Mouse (Mus musculus) heart, adult 2 months (tissue): ENCODE results near the gene Ubc. TPM values are rescaled to one million over a fixed set of nuclear protein-coding genes. Genes with fewer than 3 reads are reported as not detected.
A peak's percentile ranks its signal among the peaks of the same experiment; 100 is the strongest.

Source experiments
- DNase-seq, 2 experiments: peaks; one replicate each; pipeline ENCODE4 v3.0.0; 2021
- H3K27ac ChIP-seq: fragments of 200-600 bp; 2 replicates; pipeline ENCODE4 v1.8.1; 2022
- H3K27me3 ChIP-seq: fragments of 200-500 bp; 2 replicates; pipeline ENCODE4 v1.6.1; 2012; ENCODE audit warnings: mild to moderate bottlenecking, low read length, inconsistent platforms, mixed read lengths; ENCODE audit not compliant: control insufficient read depth, insufficient read depth
- H3K36me3 ChIP-seq: fragments of 200-500 bp; 2 replicates; pipeline ENCODE4 v1.6.1; 2012; ENCODE audit warnings: low read length, inconsistent platforms; ENCODE audit not compliant: control insufficient read depth, insufficient read depth
- H3K4me1 ChIP-seq: fragments of 200-500 bp; 2 replicates; pipeline ENCODE4 v1.6.1; 2011; ENCODE audit warnings: low read length; ENCODE audit not compliant: control insufficient read depth, insufficient read depth
- H3K4me3 ChIP-seq: fragments of 200-600 bp; 2 replicates; pipeline ENCODE4 v1.8.1; 2022
- H3K79me2 ChIP-seq: fragments of 200-500 bp; replicated peaks from 2 replicates; pipeline ENCODE4 v1.6.1; 2012; ENCODE audit warnings: mild to moderate bottlenecking, inconsistent platforms, low read length, moderate library complexity, mixed read lengths; ENCODE audit not compliant: control insufficient read depth, insufficient read depth
- H3K9ac ChIP-seq: fragments of 200-500 bp; 2 replicates; pipeline ENCODE4 v1.6.1; 2012; ENCODE audit warnings: low read depth, mild to moderate bottlenecking, control low read depth, inconsistent platforms, low read length, mixed read lengths
- CTCF ChIP-seq: fragments of 200-600 bp; IDR thresholded peaks from 2 replicates; pipeline ENCODE4 v1.8.1; 2022; ENCODE audit warnings: antibody characterized with exemption, mild to moderate bottlenecking, moderate library complexity
- EP300 ChIP-seq: fragments of 200-500 bp; IDR thresholded peaks from 2 replicates; pipeline ENCODE4 v1.6.1; 2011; ENCODE audit warnings: low read depth, low read length, control low read depth; ENCODE audit not compliant: insufficient read depth
- POLR2A ChIP-seq: fragments of 200-500 bp; IDR thresholded peaks from 2 replicates; pipeline ENCODE4 v1.6.1; 2011; ENCODE audit warnings: mild to moderate bottlenecking, low read depth, low read length, control low read depth; ENCODE audit not compliant: insufficient read depth
- WGBS: fragments of 180-500 bp; shearing (Covaris S2); methylation state at CpG from one replicate; pipeline ENCODE4 v1.1.7; 2018; 5-methylcytosine and 5-hydroxymethylcytosine counted together
- intact Hi-C: fragments of 180-260 bp; cut with DNase I; formaldehyde crosslinking; loops from one replicate; pipeline ENCODE4 v1.15.1; 2025
- polyA plus RNA-seq: library from polyadenylated mRNA; depleted of rRNA; stranded (reverse); fragments of >200 nt; gene quantifications from 2 replicates; pipeline ENCODE4 v1.2.3, GENCODE M21; 2012; rRNA removed
- total RNA-seq, 2 experiments: library from RNA; stranded (reverse); gene quantifications; 2 replicates each; pipeline ENCODE4 v1.2.3; 2021

Gene Ubc
- total and polyA plus RNA-seq, 3 experiments = 664 to 1,473 (median 894) TPM

DNA sequence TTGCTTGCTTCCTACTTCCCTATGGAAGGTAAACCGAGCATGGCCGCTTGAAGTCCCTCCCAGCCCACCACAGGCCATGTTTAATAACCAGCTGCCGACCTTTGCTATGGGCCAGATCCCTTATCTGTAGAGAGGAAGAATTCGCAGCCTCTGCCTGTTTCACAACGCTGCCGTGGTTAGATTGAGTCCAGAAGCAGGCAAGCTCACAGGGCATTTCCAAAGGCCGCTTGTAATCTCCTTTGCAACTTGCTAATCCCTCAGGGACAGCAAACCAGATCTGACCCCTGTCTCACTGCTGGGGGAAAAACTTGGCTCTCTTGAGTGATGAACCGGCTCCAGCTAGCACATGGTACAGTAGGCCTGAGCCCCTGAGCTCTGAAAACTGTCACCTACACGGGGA is 53.0 kb downstream of the Ubc start:
- Histone ChIP-seq H3K27ac (peak overlapping the region; percentile 45), H3K4me3 (no peak overlapping the region), H3K4me1 (peaks cover 28% of the 10 kb centered on the region), H3K27me3 (no peaks in the 10 kb centered on the region), H3K79me2 (no peaks in the 10 kb centered on the region), H3K36me3 (no peaks in the 10 kb centered on the region), H3K9ac (no peak overlapping the region)
- TF ChIP-seq CTCF = no peak
- TF ChIP-seq EP300 = no peak
- no peak for TF ChIP-seq POLR2A
- DNase-seq = no peak
- intact Hi-C loops = no loop called here
- WGBS = 30% methylated on average over 9 of the region's 9 CpGs

Other genes with a start within 250 kb of the Ubc start
- 10 to 100 TPM; 73.5 to 77.5 TPM for gene Ncor2, start 211.0 kb downstream of the Ubc start, total RNA-seq
- 27.9 and 39.1 TPM in 2 replicates for gene Ncor2, start 211.0 kb downstream of the Ubc start, polyA plus RNA-seq
- 10 to 100 TPM; 23.6 to 27.8 TPM for gene Scarb1, start 49.1 kb downstream of the Ubc start, total RNA-seq
- gene Scarb1, start 49.1 kb downstream of the Ubc start, polyA plus RNA-seq = 55.5 and 77.5 TPM in 2 replicates
- gene Gm10382, start 880 bp downstream of the Ubc start, total RNA-seq = under 1 TPM in 1 of 2 experiments, not detected in 1; 0.21 TPM
- 0.12 and 0.23 TPM in 2 replicates for gene Gm10382, start 880 bp downstream of the Ubc start, polyA plus RNA-seq
- gene Dhx37, start 43.9 kb upstream of the Ubc start, total RNA-seq = 10 to 100 TPM; 11.1 to 12.4 TPM
- gene Dhx37, start 43.9 kb upstream of the Ubc start, polyA plus RNA-seq = 14.8 and 15.7 TPM in 2 replicates
- 10 to 100 TPM; 52.2 to 52.4 TPM for gene Bri3bp, start 51.4 kb upstream of the Ubc start, total RNA-seq
- 31.4 and 31.5 TPM in 2 replicates for gene Bri3bp, start 51.4 kb upstream of the Ubc start, polyA plus RNA-seq
- 1 to 10 TPM; 3.3 to 3.9 TPM for gene Aacs, start 85.6 kb upstream of the Ubc start, total RNA-seq
- 9.8 and 17.7 TPM in 2 replicates for gene Aacs, start 85.6 kb upstream of the Ubc start, polyA plus RNA-seq
- not detected for gene Tmem132b, start 141.6 kb upstream of the Ubc start, total RNA-seq
- not detected in 2 replicates for gene Tmem132b, start 141.6 kb upstream of the Ubc start, polyA plus RNA-seq